Mouse (Mus musculus) spleen, adult 2 months (tissue): ENCODE measurements around the gene Myh14.

ENCODE experiments used
- CTCF ChIP-seq: fragments of 200-500 bp; IDR thresholded peaks from 2 replicates; pipeline ENCODE4 v1.5.1; 2011; ENCODE audit warnings: mild to moderate bottlenecking, inconsistent platforms; ENCODE audit not compliant: insufficient read depth, insufficient read length, insufficient replicate concordance; ENCODE audit errors: extremely low read depth
- POLR2A ChIP-seq: fragments of 200-500 bp; IDR thresholded peaks from 2 replicates; pipeline ENCODE4 v1.6.1; 2011; ENCODE audit warnings: low read depth, low read length, inconsistent platforms

GRCm38 (mm10) chr7:44585606-44586005 lies 85.0 kb downstream of the Myh14 start:
- TF ChIP-seq CTCF: no peak
- TF ChIP-seq POLR2A: no peak
